Mouse (Mus musculus): ENCODE measurements around the gene Cpvl.

The Cpvl gene

DNA sequence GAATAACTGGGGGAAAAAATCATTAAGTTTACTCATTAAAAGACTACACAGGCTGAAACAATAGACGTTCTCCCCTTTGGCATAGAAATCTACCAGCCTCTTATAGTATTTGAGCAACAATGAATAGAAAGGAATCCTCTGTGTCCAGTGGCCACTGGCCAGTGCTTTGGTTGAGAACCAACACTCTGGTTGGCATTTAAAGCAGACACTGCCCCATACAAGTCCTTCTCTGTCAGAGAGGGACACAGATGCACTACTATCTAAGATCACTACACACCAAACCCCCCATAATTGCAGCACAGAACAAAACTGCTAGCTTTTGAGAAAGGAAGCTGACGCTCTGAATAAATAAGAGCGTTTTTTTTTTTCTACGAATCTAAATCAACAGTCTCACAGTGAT, 93.5 kb downstream of the Cpvl start:
- DNase-seq (ENCODE audit: low spot score): no peak

GRCm38 (mm10) chr6:53884496-53884895, 94.0 kb downstream of the Cpvl start:
- no peak for DNase-seq (ENCODE audit: low spot score)

- no peak for DNase-seq (ENCODE audit: low spot score)
These were observed 95.1 kb downstream of the Cpvl start for GRCm38 (mm10) chr6:53883405-53883804.

DNA sequence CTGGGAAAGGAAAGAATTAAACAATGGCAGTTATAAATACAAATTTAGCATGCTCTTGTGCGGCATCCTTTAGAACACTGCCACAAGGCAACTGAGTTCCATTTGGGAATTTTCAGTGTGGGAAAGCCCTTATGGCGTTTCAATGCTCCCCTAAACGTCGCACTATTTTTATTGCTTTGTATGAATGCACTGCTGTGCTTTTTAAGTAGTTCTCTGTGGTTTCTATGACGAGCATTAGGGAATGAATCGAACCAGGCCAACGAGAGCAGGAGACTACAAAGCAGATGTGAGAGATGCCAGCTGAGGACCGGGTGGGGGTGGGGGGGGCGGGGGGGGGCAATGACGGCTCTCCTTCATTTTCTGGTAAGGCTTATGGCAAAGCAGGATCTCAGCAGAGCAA, 96.8 kb downstream of the Cpvl start:
- no peak for DNase-seq (ENCODE audit: low spot score)

- DNase-seq (ENCODE audit: low spot score): no peak
These were observed 97.2 kb downstream of the Cpvl start for GRCm38 (mm10) chr6:53881235-53881606.

- no peak for DNase-seq (ENCODE audit: low spot score)
These were observed 97.8 kb downstream of the Cpvl start for GRCm38 (mm10) chr6:53880530-53881234.

DNA sequence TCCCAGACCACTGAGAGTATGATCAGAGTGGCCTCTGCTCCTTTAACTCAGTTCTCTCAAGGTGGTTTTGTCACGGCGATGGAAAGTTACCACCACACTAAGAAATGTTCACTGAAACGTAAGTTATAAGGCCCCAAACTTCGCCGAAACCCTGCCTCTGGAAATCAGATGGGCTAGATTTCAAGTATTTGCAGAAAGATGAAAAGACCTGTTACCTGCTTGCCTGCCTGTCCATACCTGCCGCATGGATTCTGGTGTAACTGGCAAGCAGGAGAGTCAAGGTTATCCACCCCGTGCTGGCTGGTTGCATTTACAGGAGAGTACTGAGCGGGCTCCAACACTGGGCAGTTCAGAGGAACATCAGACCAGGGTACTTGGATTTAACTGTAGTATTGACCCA, 98.9 kb downstream of the Cpvl start:
- DNase-seq (ENCODE audit: low spot score): no peak

- no peak for DNase-seq (ENCODE audit: low spot score)
These were observed 103.5 kb downstream of the Cpvl start for GRCm38 (mm10) chr6:53874881-53875429.

DNA sequence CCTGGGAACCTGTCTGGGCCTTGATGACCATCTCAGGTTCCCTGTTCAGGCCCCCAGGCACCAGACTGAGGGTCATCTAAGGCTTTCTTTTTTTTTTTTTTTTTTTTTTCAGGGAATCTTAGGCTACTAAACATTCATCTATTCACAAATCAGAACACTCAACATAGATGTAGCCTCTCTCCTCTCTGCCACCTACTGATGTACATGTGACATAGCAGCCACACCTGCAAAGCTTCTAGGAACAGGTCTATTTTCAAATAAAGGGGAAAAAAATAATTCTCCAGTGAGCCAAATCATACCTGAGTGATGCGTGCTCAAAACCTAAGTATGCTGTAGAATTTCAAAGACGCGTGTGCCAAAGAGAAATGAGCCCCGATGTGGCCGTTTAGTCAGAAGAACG, 106.6 kb downstream of the Cpvl start:
- no peak for DNase-seq (ENCODE audit: low spot score)

DNA sequence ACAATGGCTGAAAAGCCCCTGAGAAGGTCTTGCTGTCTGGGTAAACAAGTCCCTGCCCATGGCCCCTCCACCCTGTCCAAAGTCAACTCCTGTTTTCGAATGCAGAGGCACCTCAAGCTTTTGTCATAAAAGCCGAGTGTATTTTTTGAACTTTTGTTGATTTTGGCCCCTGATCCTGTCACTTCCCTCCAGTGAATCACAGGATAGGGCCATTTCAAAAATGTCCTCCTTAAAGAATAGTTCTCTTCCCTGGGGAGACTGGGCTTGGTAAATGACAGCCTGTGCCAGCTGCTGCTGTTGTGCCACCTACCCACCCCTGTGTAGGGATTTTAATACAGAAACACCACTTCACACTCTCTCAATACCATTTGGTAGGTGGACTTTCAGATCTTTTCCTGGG, 115.5 kb downstream of the Cpvl start:
- no peak for DNase-seq (ENCODE audit: low spot score)

DNA sequence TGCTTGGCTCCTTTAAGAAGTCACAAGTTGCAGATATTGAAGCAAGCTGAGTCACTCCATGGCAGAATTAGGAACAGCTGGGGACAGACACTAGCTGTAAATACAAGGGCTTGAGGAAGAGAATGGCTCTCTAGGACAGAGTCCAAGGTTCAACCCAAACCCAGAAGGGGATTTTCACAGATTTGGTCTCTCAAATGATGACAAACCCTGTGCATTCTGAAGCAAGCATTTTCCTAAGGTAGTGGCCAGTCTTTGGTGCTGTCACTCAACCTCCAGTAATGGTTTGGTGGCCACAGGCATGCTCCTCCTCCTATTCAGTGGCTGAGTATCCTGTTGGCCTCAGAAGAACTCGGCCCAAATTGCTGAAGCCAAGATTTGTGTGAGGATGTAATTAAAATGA, 119.4 kb downstream of the Cpvl start:
- DNase-seq (ENCODE audit: low spot score): no peak

DNA sequence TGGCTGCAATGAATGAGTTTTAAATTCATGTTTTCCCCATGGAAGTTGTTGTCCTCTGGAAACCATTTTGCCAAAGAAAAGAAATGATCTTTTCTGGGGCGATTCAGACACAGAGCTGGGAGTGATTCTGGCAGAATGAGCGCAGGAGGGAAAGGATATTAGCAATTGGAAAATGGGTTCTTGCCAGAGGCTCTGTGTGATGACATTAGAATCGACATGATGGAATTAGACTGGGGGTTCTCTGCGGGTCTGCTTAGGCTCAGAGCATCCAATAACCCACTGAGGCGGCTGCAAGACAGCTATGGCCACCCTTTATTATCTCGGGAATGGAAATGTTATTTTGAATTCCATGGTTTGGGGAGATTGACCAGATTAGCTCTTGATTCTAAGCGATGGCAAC, 120.6 kb downstream of the Cpvl start:
- peak; percentile 38 for DNase-seq (ENCODE audit: low spot score)

- no peak for DNase-seq (ENCODE audit: low spot score)
These were observed 121.7 kb downstream of the Cpvl start for GRCm38 (mm10) chr6:53856775-53857174.

- DNase-seq (ENCODE audit: low spot score): no peak
These were observed 123.3 kb downstream of the Cpvl start for GRCm38 (mm10) chr6:53854971-53855856.

DNA sequence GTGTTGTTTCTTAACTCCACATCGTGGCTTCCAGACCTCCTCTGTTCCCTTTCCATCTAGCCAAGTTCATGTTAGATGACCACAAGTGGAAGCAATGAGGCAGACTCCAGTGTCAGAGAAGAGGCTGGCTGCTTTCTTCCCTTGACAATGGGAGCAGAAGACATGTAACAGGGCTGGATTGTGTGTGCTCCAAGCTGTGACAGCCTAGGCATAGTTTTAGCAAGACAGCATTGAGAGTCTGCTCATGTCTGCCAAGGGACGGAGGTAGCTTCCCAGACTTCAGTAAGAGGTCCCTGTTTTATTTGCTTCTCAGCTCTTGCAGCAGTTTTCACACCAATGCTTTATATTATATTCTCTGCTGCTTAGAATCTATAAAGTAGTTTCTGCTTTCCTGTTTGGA, 124.2 kb downstream of the Cpvl start:
- no peak for DNase-seq (ENCODE audit: low spot score)

- no peak for DNase-seq (ENCODE audit: low spot score)
These were observed 124.9 kb downstream of the Cpvl start for GRCm38 (mm10) chr6:53853546-53853945.

- DNase-seq (ENCODE audit: low spot score): no peak
These were observed 133.8 kb downstream of the Cpvl start for GRCm38 (mm10) chr6:53844626-53845025.

GRCm38 (mm10) chr6:53825213-53825612, 153.3 kb downstream of the Cpvl start:
- DNase-seq (ENCODE audit: low spot score): no peak
